Mouse (Mus musculus) gastrocnemius, adult 2 months (tissue): ENCODE measurements around the gene Rap1gds1. TPM values are rescaled to one million over a fixed set of nuclear protein-coding genes. Genes with fewer than 3 reads are reported as not detected.

Experiments used
- DNase-seq: peaks from one replicate; pipeline ENCODE4 v3.0.0; 2022
- H3K27ac ChIP-seq: fragments of 200-600 bp; 2 replicates; pipeline ENCODE4 v1.8.1; 2022; ENCODE audit warnings: mild to moderate bottlenecking
- H3K4me3 ChIP-seq: fragments of 200-600 bp; 2 replicates; pipeline ENCODE4 v1.8.1; 2022; ENCODE audit warnings: mild to moderate bottlenecking, moderate library complexity
- CTCF ChIP-seq: fragments of 200-600 bp; IDR thresholded peaks from 2 replicates; pipeline ENCODE4 v1.8.1; 2022; ENCODE audit warnings: antibody characterized with exemption, mild to moderate bottlenecking, moderate library complexity
- intact Hi-C: fragments of 180-260 bp; cut with DNase I; formaldehyde crosslinking; loops from one replicate; pipeline ENCODE4 v1.15.1; 2025
- total RNA-seq, 2 experiments: library from RNA; stranded (reverse); gene quantifications; 2 replicates each; pipeline ENCODE4 v1.2.3; 2021

Rap1gds1 gene
- total RNA-seq, 2 experiments from 2014 or later: 41.3 to 44.5 TPM

GRCm38 (mm10) chr3:138881725-138882347, 193.2 kb downstream of the Rap1gds1 start:
- DNase-seq: no peak
- intact Hi-C loops: no loop called here
- H3K4me3 ChIP-seq: no peak overlapping the region
- TF ChIP-seq CTCF: no peak
- H3K27ac ChIP-seq: no peak overlapping the region

DNA sequence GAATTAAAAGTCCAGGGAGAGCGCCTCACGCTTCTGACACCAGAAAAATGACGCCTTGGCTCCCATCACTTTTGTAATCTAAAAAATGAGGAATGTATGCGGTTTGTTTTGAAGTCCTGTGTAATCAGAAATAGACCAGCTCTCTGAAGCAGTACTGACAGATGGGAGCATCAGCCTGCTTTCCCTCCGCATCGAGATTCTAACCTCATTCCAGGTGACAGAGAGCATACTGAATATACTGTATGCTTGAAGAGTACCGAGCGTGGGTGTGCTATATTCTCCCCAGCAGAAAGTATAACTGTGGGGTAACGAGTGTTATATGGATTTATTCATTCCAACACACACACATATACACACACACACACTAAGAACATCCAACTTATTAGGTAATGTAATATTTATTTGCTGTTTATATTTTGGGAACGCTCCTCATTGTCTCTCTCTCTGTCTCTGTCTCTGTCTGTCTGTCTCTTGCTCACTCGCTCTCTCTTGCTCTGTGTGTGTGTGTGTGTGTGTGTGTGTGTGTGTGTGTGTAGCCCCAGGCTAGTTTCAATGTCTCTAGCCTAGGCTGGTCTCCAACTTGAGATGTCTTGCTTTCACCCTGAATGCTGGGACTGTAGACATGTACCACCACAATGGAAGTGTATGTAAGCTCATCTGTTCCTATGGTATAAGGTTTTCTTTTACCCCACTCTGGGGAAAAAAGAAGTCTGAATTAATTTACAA, 193.8 kb downstream of the Rap1gds1 start:
- no peak overlapping the region for H3K4me3 ChIP-seq
- intact Hi-C loops: no loop called here
- DNase-seq: no peak
- no peak overlapping the region for H3K27ac ChIP-seq
- TF ChIP-seq CTCF: no peak

GRCm38 (mm10) chr3:138877741-138878140, 197.3 kb downstream of the Rap1gds1 start:
- no peak for TF ChIP-seq CTCF
- intact Hi-C loops: no loop called here
- no peak overlapping the region for H3K4me3 ChIP-seq
- H3K27ac ChIP-seq: no peak overlapping the region
- DNase-seq: no peak

- intact Hi-C loops: no loop called here
- Histone ChIP-seq H3K4me3 (no peak overlapping the region), H3K27ac (no peak overlapping the region)
- TF ChIP-seq CTCF: no peak
- DNase-seq: no peak
Observed at GRCm38 (mm10) chr3:138876931-138877361, 198.1 kb downstream of the Rap1gds1 start.

DNA sequence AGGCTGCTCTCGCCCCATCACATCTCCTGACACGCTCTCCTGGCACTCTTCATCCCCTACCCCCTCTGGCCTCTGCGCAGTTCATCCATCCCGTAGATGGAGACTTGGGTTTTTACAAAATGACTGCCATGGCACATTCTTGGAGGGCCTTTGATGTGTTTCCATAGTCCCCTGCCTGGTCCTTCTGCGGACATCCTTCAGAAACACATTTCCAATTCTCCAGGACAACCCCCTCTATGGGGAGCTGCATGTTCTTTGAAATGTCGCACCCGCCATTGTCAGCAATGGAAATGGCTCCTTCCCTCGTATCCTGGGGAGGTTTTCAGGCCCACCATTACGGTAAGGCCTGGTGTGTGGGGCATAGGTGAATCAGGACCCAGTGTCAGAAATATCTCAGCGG, 198.6 kb downstream of the Rap1gds1 start:
- TF ChIP-seq CTCF: no peak
- no peak overlapping the region for H3K4me3 ChIP-seq
- no peak for DNase-seq
- no peak overlapping the region for H3K27ac ChIP-seq
- intact Hi-C loops: no loop called here

GRCm38 (mm10) chr3:138875936-138876335, 199.1 kb downstream of the Rap1gds1 start:
- intact Hi-C loops: no loop called here
- Histone ChIP-seq H3K27ac (no peak overlapping the region), H3K4me3 (no peak overlapping the region)
- TF ChIP-seq CTCF: no peak
- no peak for DNase-seq

Other genes with a start within 250 kb of the Rap1gds1 start
- gene Stpg2, start 130.5 kb upstream of the Rap1gds1 start, total RNA-seq: not detected